Mouse (Mus musculus): ENCODE results near the gene Hist1h2bm. TPM values are rescaled to one million over a fixed set of nuclear protein-coding genes. Genes with fewer than 3 reads are reported as not detected.
A peak's percentile ranks its signal among the peaks of the same experiment; 100 is the strongest.
"Not testable (repeated sequence)": the region's sequence is repeated elsewhere in the genome, so short reads cannot be mapped to it uniquely, and the experiment has no call there.

Gene Hist1h2bm
- total and polyA plus RNA-seq, 3 experiments = 0.27 to 2.8 (median 0.78) TPM

GRCm38 (mm10) chr13:21745006-21745405 lies 23.2 kb downstream of the Hist1h2bm start:
- Histone ChIP-seq H3K27me3 (ENCODE audit: control insufficient read depth, insufficient read depth, low read length) (no peaks in the 10 kb centered on the region), H3K4me1 (ENCODE audit: control insufficient read depth, insufficient read depth, low read length) (no peaks in the 10 kb centered on the region; the same call in 1 of the 2 replicates), H3K36me3 (ENCODE audit: control insufficient read depth, insufficient read depth, low read length) (peaks cover 2% of the 10 kb centered on the region; the same call in 1 of the 2 replicates), H3K27ac (no peak overlapping the region), H3K4me3 (no peak overlapping the region), H3K79me2 (replicated peaks; ENCODE audit: control insufficient read depth, insufficient read depth, low read length) (no peaks in the 10 kb centered on the region), H3K9ac (ENCODE audit: low read depth, low read length) (no peak overlapping the region)
- 79% methylated on average over 1 of the region's 1 CpGs for WGBS
- no peak for DNase-seq
- intact Hi-C loops (cut with DNase I) = no loop called here
- TF ChIP-seq CTCF (IDR thresholded peaks at IDR 0.05) (no peak), POLR2A (IDR thresholded peaks at IDR 0.05; ENCODE audit: insufficient read depth, low read depth, low read length) (no peak), EP300 (IDR thresholded peaks at IDR 0.05; ENCODE audit: insufficient read depth, low read depth, low read length) (no peak)

DNA sequence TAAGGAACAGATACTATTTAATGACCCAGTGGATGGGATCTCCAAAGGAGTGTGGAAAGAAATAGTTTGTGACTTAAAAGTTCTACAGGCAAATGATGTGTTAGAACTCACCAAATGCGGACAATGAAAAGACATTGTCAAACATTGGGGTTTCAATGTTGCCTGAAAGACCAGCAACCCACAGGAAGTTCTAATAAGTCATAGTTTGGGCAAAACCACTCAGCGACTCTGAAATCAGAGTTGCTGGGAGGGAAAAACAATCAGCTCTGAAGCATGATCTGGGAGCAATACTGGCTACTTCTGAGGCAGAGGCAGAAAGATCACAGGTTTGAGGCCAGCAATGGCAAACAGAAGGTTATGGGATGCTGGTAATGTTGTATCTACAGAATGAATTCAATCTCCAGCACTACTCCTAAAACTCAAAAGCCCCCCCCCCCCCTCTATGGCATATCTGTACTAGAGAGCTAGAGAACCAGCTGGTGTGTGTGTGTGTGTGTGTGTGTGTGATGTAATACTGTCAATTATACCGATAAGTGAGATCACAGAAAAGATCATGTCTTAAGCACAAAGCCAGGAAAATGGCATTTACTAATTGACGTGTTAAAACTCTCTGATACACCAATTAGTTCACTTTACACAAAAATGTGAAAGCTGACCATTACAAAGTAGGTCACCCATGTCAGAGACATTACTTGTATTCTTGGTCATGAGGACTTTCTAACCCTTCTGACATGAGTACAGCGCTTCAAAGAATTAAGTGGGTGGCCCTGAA lies 27.7 kb downstream of the Hist1h2bm start:
- no peak for DNase-seq
- WGBS = 27% methylated on average over 5 of the region's 5 CpGs

GRCm38 (mm10) chr13:21750159-21751017 lies 28.5 kb downstream of the Hist1h2bm start, which contains the start of gene Hist1h4k:
Gene Hist1h4k, minus strand, starts transcription at chr13:21750505.
- peak; percentile 89 for DNase-seq
- Histone ChIP-seq H3K4me3 (peak within 1 kb of the TSS; percentile 52), H3K27ac (peak within 1 kb of the TSS; percentile 48), H3K9ac (ENCODE audit: low read depth, low read length) (peak within 1 kb of the TSS; percentile 69)
- not testable (repeated sequence) for H3K27me3 ChIP-seq (ENCODE audit: control insufficient read depth, insufficient read depth, low read length); H3K36me3 ChIP-seq (ENCODE audit: control insufficient read depth, insufficient read depth, low read length); H3K79me2 ChIP-seq (replicated peaks; ENCODE audit: control insufficient read depth, insufficient read depth, low read length); H3K4me1 ChIP-seq (ENCODE audit: control insufficient read depth, insufficient read depth, low read length)
- WGBS = 1% methylated on average over 52 of the region's 56 CpGs
- intact Hi-C loops (cut with DNase I) = loop anchor here (2.0 to 10.0 kb wide), 6 partner anchors 16 to 1984 kb away; partner anchors contain the start of genes Hist1h1c, Hist1h2ac, Hist1h2ag and Hist1h2bc
- peak; percentile 87 for TF ChIP-seq POLR2A (IDR thresholded peaks at IDR 0.05; ENCODE audit: insufficient read depth, low read depth, low read length)

More for the DNA sequence above, 27.7 kb downstream of the Hist1h2bm start:
- intact Hi-C loops (cut with DNase I) = loop anchor here (2.0 to 10.0 kb wide), 6 partner anchors 15 to 1985 kb away; partner anchors contain the start of genes Hist1h1c, Hist1h2ac, Hist1h2ag and Hist1h2bc
- Histone ChIP-seq H3K79me2 (replicated peaks; ENCODE audit: control insufficient read depth, insufficient read depth, low read length) (no peaks in the 10 kb centered on the region), H3K4me1 (ENCODE audit: control insufficient read depth, insufficient read depth, low read length) (no peaks in the 10 kb centered on the region; the same call in none of the 2 replicates), H3K36me3 (ENCODE audit: control insufficient read depth, insufficient read depth, low read length) (peaks cover 2% of the 10 kb centered on the region; the same call in 1 of the 2 replicates), H3K27me3 (ENCODE audit: control insufficient read depth, insufficient read depth, low read length) (no peaks in the 10 kb centered on the region), H3K4me3 (peak overlapping the region; percentile 52), H3K27ac (no peak overlapping the region; the same call in 1 of the 2 replicates), H3K9ac (ENCODE audit: low read depth, low read length) (peak overlapping the region; percentile 69; the same call in 1 of the 2 replicates)
- TF ChIP-seq EP300 (IDR thresholded peaks at IDR 0.05; ENCODE audit: insufficient read depth, low read depth, low read length) (no peak), CTCF (IDR thresholded peaks at IDR 0.05) (no peak), POLR2A (IDR thresholded peaks at IDR 0.05; ENCODE audit: insufficient read depth, low read depth, low read length) (no peak)

DNA sequence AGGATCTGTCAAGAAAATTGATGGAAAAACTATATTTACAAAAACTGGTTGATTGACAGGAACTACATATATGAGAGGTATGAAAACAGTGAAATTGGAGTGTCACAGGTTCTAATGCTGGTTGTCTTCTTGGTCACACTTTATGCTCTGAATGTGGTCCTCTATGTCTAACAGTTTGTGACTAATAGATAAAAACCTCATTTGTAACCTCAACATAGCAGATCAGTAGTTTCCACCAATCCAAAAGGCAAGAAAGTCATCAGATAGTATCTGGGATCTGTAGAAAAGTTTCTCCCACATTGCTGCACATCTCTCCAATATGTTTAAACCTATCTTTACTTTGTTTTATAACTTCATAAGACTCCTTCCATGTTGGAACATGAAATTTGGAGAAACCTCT lies 29.6 kb downstream of the Hist1h2bm start:
- no peak overlapping the region for H3K27ac ChIP-seq
- intact Hi-C loops (cut with DNase I) = loop anchor here (2.0 to 10.0 kb wide), 6 partner anchors 17 to 1983 kb away; partner anchors contain the start of genes Hist1h1c, Hist1h2ac, Hist1h2ag and Hist1h2bc

DNA sequence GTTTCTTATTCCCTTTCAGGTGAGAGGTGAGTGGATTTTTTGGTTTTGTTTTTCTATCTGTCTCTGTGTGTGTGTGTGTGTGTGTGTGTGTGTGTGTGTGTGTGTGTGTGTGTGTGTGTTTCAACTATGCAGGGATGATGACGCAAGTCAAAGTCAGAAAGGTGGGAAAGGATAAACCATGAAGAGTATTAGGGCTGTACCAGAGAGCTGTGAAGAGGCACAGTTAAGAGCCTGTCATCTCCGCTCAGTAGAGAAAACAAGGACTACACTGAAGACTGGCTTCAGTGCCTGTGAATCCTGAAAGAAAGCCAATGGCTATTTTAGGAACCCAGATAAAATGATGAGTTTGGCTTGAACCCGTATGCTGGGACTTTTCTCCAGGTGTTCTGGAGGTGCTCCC lies 30.0 kb downstream of the Hist1h2bm start:
- no peaks in the 10 kb centered on the region; the same call in none of the 2 replicates for H3K4me1 ChIP-seq (ENCODE audit: control insufficient read depth, insufficient read depth, low read length)
- no peak overlapping the region for H3K4me3 ChIP-seq
- H3K27me3 ChIP-seq (ENCODE audit: control insufficient read depth, insufficient read depth, low read length) = no peaks in the 10 kb centered on the region
- WGBS = 46% methylated on average over 3 of the region's 3 CpGs
- H3K36me3 ChIP-seq (ENCODE audit: control insufficient read depth, insufficient read depth, low read length) = peaks cover 2% of the 10 kb centered on the region; the same call in 1 of the 2 replicates
- no peak overlapping the region for H3K27ac ChIP-seq
- TF ChIP-seq CTCF (IDR thresholded peaks at IDR 0.05) (no peak), POLR2A (IDR thresholded peaks at IDR 0.05; ENCODE audit: insufficient read depth, low read depth, low read length) (no peak)
- no peaks in the 10 kb centered on the region for H3K79me2 ChIP-seq (replicated peaks; ENCODE audit: control insufficient read depth, insufficient read depth, low read length)
- no peak overlapping the region for H3K9ac ChIP-seq (ENCODE audit: low read depth, low read length)
- no peak for DNase-seq
- intact Hi-C loops (cut with DNase I) = loop anchor here (2.0 to 10.0 kb wide), 7 partner anchors 17 to 1983 kb away; partner anchors contain the start of genes Hist1h1c, Hist1h2ac, Hist1h2ag and Hist1h2an

More for the DNA sequence above, 29.6 kb downstream of the Hist1h2bm start:
- Histone ChIP-seq H3K27me3 (ENCODE audit: control insufficient read depth, insufficient read depth, low read length) (no peaks in the 10 kb centered on the region), H3K79me2 (replicated peaks; ENCODE audit: control insufficient read depth, insufficient read depth, low read length) (no peaks in the 10 kb centered on the region), H3K4me3 (no peak overlapping the region), H3K4me1 (ENCODE audit: control insufficient read depth, insufficient read depth, low read length) (no peaks in the 10 kb centered on the region; the same call in none of the 2 replicates), H3K9ac (ENCODE audit: low read depth, low read length) (no peak overlapping the region), H3K36me3 (ENCODE audit: control insufficient read depth, insufficient read depth, low read length) (peaks cover 2% of the 10 kb centered on the region; the same call in 1 of the 2 replicates)
- no peak for TF ChIP-seq CTCF (IDR thresholded peaks at IDR 0.05)
- no peak for TF ChIP-seq EP300 (IDR thresholded peaks at IDR 0.05; ENCODE audit: insufficient read depth, low read depth, low read length)
- TF ChIP-seq POLR2A (IDR thresholded peaks at IDR 0.05; ENCODE audit: insufficient read depth, low read depth, low read length) = no peak
- no peak for DNase-seq
